Mouse (Mus musculus): ENCODE results near the gene Zfp131. TPM values are rescaled to one million over a fixed set of nuclear protein-coding genes. Genes with fewer than 3 reads are reported as not detected.

Zfp131 gene
- total and polyA plus RNA-seq, 3 experiments, result 20.0 to 59.1 (median 43.7) TPM

DNA sequence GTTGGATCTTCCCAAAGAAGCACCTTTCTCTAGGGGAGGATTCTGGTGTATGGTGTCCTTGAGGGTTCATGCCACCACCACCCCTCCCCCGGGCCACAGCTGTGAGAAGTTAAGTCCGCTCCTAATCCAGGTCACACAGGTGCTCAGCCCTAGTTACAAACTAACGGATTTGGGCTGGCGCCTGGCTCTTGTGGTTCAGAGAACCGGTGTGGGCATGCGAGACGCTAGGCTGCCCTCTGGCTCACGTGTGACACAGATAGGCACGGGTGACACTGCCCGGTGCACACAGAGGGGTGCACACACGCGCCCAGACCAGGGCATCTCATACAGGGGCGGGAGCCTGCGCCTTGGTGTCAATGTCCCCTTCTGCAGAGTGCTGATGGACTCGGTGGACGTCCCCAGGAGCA, 35.5 kb downstream of the Zfp131 start:
- Histone ChIP-seq H3K27me3 (ENCODE audit: insufficient read depth, low read length) (peaks cover 10% of the 10 kb centered on the region), H3K4me1 (ENCODE audit: insufficient read depth, low read depth, low read length) (no peaks in the 10 kb centered on the region), H3K9me3 (replicated peaks) (no peaks in the 10 kb centered on the region), H3K36me3 (replicated peaks) (peaks cover 16% of the 10 kb centered on the region), H3K4me3 (ENCODE audit: low read depth, low read length) (no peak overlapping the region)
- TF ChIP-seq GATA1 (IDR thresholded peaks at IDR 0.05; ENCODE audit: borderline replicate concordance, low read length) (no peak), POLR2AphosphoS5 (IDR thresholded peaks at IDR 0.05; ENCODE audit: insufficient replicate concordance, low read depth, low read length) (no peak), TAL1 (conservative IDR thresholded peaks at IDR 0.05; ENCODE audit: low read depth, low read length) (no peak), CTCF (IDR thresholded peaks at IDR 0.05; ENCODE audit: low read depth, low read length) (no peak), GATA2 (IDR thresholded peaks at IDR 0.05; ENCODE audit: borderline replicate concordance, low read depth, low read length) (no peak)
- DNase-seq (ENCODE audit: low spot score), result no peak
- no peak for ATAC-seq (ENCODE audit: extremely low read depth, insufficient number of reproducible peaks, low FRiP score, poor library complexity, severe bottlenecking)

DNA sequence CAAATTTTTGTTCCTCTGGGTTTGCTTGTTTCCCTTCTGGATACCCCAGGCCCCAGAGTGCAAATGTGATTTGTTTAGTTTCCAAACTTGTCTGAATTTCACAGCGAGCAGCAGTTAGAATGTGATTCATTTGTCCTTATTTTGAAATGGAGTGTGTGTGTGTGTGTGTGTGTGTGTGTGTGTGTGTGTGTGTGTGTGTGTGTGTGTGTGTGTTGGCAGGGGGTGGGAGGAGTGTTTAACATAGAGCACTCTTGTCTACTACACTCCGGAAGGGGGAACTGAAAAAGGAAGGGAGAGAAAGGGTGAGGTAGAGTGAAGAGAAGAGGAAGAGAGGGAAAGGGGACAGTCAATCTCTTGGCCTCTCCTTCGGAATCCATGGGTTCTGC, 36.1 kb downstream of the Zfp131 start:
- no peak for TF ChIP-seq GATA1 (IDR thresholded peaks at IDR 0.05; ENCODE audit: borderline replicate concordance, low read length)
- no peak for TF ChIP-seq TAL1 (conservative IDR thresholded peaks at IDR 0.05; ENCODE audit: low read depth, low read length)
- Histone ChIP-seq H3K4me3 (ENCODE audit: low read depth, low read length) (no peak overlapping the region), H3K4me1 (ENCODE audit: insufficient read depth, low read depth, low read length) (no peaks in the 10 kb centered on the region), H3K9me3 (replicated peaks) (no peaks in the 10 kb centered on the region), H3K27me3 (ENCODE audit: insufficient read depth, low read length) (peaks cover 10% of the 10 kb centered on the region), H3K36me3 (replicated peaks) (peaks cover 10% of the 10 kb centered on the region)
- DNase-seq (ENCODE audit: low spot score) (no peak), ATAC-seq (ENCODE audit: extremely low read depth, insufficient number of reproducible peaks, low FRiP score, poor library complexity, severe bottlenecking) (no peak)

DNA sequence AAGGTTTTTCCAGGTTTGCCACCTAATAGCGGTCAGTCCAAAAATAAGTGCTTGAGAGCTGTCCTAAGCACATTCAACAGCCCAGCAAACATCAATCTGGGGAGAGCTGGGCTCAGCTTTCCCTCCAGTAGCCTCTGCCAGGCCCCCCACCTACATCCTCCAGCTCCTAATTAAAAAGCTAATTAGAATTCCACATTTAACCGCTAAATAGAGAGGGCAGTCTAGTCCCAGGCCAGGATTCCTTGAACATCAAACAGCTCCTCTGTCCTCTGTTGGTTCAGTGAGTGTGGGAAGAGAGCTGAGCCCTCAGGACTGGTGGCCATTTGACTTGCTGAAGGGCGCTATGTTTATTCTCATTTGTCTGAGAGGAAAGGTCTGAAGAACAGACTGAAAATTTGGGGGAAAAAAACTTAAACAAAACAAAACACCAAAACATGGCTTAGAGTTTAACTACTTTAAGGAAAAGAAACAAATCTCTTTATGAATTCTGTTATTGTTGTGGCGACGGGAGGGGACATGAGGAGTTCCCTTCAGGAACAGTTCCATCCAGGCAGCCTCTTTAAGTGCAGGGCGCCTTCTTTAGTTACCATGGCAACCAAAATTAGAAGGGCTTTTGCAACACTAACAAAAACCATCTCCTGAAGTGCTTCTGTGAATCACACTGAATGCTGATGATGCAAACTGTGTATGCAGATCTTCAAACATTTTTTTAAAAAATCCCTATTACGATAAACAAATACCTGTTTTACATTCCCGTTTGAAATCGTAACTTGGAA, 36.6 kb downstream of the Zfp131 start:
- H3K27me3 ChIP-seq (ENCODE audit: insufficient read depth, low read length), result peaks cover 13% of the 10 kb centered on the region
- ATAC-seq (ENCODE audit: extremely low read depth, insufficient number of reproducible peaks, low FRiP score, poor library complexity, severe bottlenecking) (no peak), DNase-seq (ENCODE audit: low spot score) (no peak)
- no peaks in the 10 kb centered on the region for H3K9me3 ChIP-seq (replicated peaks)
- H3K4me1 ChIP-seq (ENCODE audit: insufficient read depth, low read depth, low read length), result no peaks in the 10 kb centered on the region
- peaks cover 5% of the 10 kb centered on the region for H3K36me3 ChIP-seq (replicated peaks)
- TF ChIP-seq TAL1 (conservative IDR thresholded peaks at IDR 0.05; ENCODE audit: low read depth, low read length) (no peak), GATA2 (IDR thresholded peaks at IDR 0.05; ENCODE audit: borderline replicate concordance, low read depth, low read length) (no peak), GATA1 (IDR thresholded peaks at IDR 0.05; ENCODE audit: borderline replicate concordance, low read length) (no peak), CTCF (IDR thresholded peaks at IDR 0.05; ENCODE audit: low read depth, low read length) (no peak), POLR2AphosphoS5 (IDR thresholded peaks at IDR 0.05; ENCODE audit: insufficient replicate concordance, low read depth, low read length) (no peak)
- H3K4me3 ChIP-seq (ENCODE audit: low read depth, low read length), result no peak overlapping the region

DNA sequence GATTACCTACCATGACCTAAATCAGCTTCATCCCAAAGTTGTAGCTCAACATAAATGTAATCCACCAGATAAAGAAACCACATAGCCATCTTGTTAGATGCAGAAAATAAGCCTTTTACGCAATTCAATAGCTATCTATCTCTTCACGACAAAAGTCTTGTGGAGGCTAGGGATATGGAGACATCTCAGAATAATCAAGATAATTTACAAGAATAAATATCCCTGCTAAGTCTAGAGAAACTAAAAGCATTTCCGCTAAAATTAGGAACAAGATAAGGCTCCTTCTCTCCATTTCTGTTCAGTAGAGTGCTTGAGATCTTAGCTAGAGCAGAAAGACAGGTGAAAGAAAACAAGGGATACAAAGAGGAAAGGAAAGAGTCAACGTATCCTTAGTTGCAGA, 43.8 kb downstream of the Zfp131 start:
- ATAC-seq (ENCODE audit: extremely low read depth, insufficient number of reproducible peaks, low FRiP score, poor library complexity, severe bottlenecking) (no peak), DNase-seq (ENCODE audit: low spot score) (no peak)
- Histone ChIP-seq H3K4me1 (ENCODE audit: insufficient read depth, low read depth, low read length) (peaks cover 9% of the 10 kb centered on the region), H3K4me3 (ENCODE audit: low read depth, low read length) (no peak overlapping the region), H3K9me3 (replicated peaks) (no peaks in the 10 kb centered on the region), H3K36me3 (replicated peaks) (no peaks in the 10 kb centered on the region), H3K27me3 (ENCODE audit: insufficient read depth, low read length) (peaks cover 12% of the 10 kb centered on the region)
- TF ChIP-seq POLR2AphosphoS5 (IDR thresholded peaks at IDR 0.05; ENCODE audit: insufficient replicate concordance, low read depth, low read length) (no peak), GATA2 (IDR thresholded peaks at IDR 0.05; ENCODE audit: borderline replicate concordance, low read depth, low read length) (no peak), CTCF (IDR thresholded peaks at IDR 0.05; ENCODE audit: low read depth, low read length) (no peak), GATA1 (IDR thresholded peaks at IDR 0.05; ENCODE audit: borderline replicate concordance, low read length) (no peak), TAL1 (conservative IDR thresholded peaks at IDR 0.05; ENCODE audit: low read depth, low read length) (no peak)

DNA sequence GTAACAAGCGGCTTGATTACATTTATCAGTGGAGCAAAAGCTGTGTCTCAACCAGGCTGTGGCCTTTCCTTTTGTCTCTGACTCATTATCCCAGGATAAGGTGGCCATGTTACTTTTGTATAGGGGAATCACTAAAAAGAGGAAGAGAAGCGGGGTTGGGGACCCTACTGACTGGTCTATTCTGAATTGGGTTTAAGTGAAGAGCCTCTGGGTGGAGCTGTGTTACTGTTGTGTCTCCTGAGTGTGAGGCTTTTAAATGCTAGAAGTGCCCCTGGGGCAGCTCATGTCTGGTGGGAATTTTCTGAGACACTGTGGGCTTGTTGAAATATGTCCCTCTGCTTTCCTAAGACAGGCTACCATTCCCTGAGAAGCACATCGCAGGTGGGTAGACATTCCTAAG, 47.2 kb downstream of the Zfp131 start:
- TF ChIP-seq TAL1 (conservative IDR thresholded peaks at IDR 0.05; ENCODE audit: low read depth, low read length), result no peak
- no peak for TF ChIP-seq CTCF (IDR thresholded peaks at IDR 0.05; ENCODE audit: low read depth, low read length)
- Histone ChIP-seq H3K27me3 (ENCODE audit: insufficient read depth, low read length) (peaks cover 10% of the 10 kb centered on the region), H3K4me3 (ENCODE audit: low read depth, low read length) (no peak overlapping the region), H3K9me3 (replicated peaks) (no peaks in the 10 kb centered on the region), H3K36me3 (replicated peaks) (no peaks in the 10 kb centered on the region), H3K4me1 (ENCODE audit: insufficient read depth, low read depth, low read length) (peaks cover 15% of the 10 kb centered on the region)
- ATAC-seq (ENCODE audit: extremely low read depth, insufficient number of reproducible peaks, low FRiP score, poor library complexity, severe bottlenecking) (no peak), DNase-seq (ENCODE audit: low spot score) (no peak)

DNA sequence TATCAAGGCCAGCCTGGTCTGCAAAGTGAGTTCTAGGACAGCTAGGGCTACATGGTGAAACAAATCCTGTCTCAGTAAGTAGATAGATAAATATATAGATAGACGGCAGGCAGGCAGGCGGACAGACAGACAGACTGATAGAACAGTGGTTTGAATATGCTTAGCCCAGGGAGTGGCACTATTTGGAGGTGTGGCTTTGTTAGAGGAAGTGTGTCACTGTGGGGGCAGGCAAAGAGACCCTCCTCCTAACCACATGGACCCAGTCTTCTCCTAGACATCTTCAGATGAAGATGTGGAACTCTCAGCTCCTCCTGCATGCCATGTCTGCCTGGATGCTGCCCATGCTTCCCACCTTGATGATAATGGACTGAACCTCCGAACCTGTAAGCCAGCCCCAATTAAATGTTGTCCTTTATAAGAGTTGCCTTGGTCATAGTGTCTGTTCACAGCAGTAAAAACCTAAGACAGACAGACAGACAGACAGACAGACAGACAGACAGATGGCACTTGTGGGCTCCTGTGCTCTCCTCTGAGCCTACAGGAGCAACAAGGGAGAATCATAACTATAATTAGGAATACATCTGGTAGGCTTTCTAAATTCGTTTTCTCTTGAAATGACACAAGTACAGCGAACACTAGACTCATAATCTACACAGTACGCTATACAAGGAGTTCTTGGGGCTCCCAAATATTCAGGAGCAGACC, 47.8 kb downstream of the Zfp131 start:
- Histone ChIP-seq H3K4me1 (ENCODE audit: insufficient read depth, low read depth, low read length) (peaks cover 15% of the 10 kb centered on the region), H3K4me3 (ENCODE audit: low read depth, low read length) (no peak overlapping the region), H3K27me3 (ENCODE audit: insufficient read depth, low read length) (peaks cover 10% of the 10 kb centered on the region), H3K36me3 (replicated peaks) (no peaks in the 10 kb centered on the region), H3K9me3 (replicated peaks) (no peaks in the 10 kb centered on the region)
- ATAC-seq (ENCODE audit: extremely low read depth, insufficient number of reproducible peaks, low FRiP score, poor library complexity, severe bottlenecking) (peak; percentile 22; the same call in 1 of the 2 replicates), DNase-seq (ENCODE audit: low spot score) (no peak)
- no peak for TF ChIP-seq GATA1 (IDR thresholded peaks at IDR 0.05; ENCODE audit: borderline replicate concordance, low read length)

Measured in G1E (cell line).